Mouse (Mus musculus) megakaryocyte, embryonic 14.5 days (primary cell): Measurements from ENCODE around the gene Cfap221. TPM values are rescaled to one million over a fixed set of nuclear protein-coding genes. Genes with fewer than 3 reads are reported as not detected.
A peak's percentile ranks its signal among the peaks of the same experiment; 100 is the strongest.

Experiments
- H3K27me3 ChIP-seq: replicated peaks from 2 replicates; pipeline ENCODE3; 2012; ENCODE audit warnings: inconsistent platforms
- H3K36me3 ChIP-seq: replicated peaks from 2 replicates; pipeline ENCODE3; 2012; ENCODE audit warnings: low read length, inconsistent platforms, mixed read lengths
- H3K4me1 ChIP-seq: 2 replicates; pipeline ENCODE4 v1.6.1; 2012; ENCODE audit warnings: inconsistent platforms
- H3K4me3 ChIP-seq: replicated peaks from 2 replicates; pipeline ENCODE3; 2012; ENCODE audit warnings: moderate library complexity, mild to moderate bottlenecking, inconsistent platforms
- H3K9me3 ChIP-seq: 2 replicates; pipeline ENCODE4 v1.6.1; 2012; ENCODE audit warnings: inconsistent platforms
- FLI1 ChIP-seq: IDR thresholded peaks from 2 replicates; pipeline ENCODE4 v1.6.1; 2012; ENCODE audit warnings: low read length, inconsistent platforms, mixed read lengths
- GATA1 ChIP-seq: IDR thresholded peaks from 3 replicates; pipeline ENCODE4 v1.6.1; 2012; ENCODE audit warnings: mixed read lengths, low read length, inconsistent platforms, borderline replicate concordance
- polyA plus RNA-seq: library from polyadenylated mRNA; stranded (reverse); fragments of >175 nt; gene quantifications from 2 replicates; pipeline ENCODE4 v1.2.3, GENCODE M21; 2012; ENCODE audit warnings: low replicate concordance; ENCODE audit not compliant: insufficient read depth

The Cfap221 gene
- not detected in 2 replicates for polyA plus RNA-seq

DNA sequence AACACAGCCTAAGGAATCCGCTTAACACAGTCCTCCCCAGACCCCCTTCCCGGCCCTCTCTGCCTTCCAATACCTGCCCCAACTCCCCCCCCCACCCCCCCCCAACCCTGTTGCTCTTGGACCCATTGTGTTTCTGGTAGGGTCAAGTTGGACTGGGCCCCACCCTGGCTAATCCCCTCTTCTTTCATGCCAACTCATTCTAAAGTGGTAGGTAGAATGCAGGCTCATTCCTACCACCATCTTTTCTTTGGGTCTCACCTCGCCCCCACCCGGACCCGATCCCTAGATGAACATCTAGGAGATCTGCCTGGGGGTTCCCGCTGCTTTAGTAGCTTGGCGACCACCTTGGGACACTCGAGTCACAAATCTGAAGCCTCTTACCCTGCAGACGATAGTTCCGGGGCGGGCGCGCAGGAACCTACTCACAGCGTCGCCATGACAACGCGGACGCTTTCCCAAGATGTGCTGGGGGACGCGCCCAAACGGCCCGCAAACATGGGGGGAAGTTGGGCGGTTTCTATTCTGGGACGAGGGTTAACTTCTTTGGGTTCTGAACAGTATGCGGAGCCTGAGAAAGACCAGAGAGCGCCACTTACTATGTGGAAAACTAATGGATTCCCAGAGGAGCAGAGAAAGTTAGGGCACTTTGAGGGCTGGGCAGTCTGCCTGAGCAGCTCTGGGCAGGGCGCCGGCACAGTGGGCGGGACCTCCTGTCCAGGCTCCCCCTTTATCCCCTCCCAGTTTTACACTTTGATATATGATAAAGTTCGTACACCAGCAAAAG lies at the start of gene Cfap221:
Cfap221 (minus strand) TSS at position 437 of the 784 bp plus-strand sequence.
- TF ChIP-seq FLI1 (no peak), GATA1 (no peak)
- Histone ChIP-seq H3K4me3 (peak within 1 kb of the TSS; percentile 89), H3K27me3 (peaks cover 30% of the 10 kb centered on the region), H3K9me3 (peaks cover 4% of the 10 kb centered on the region; the same call in 1 of the 2 replicates), H3K36me3 (no peaks in the 10 kb centered on the region), H3K4me1 (peaks cover 9% of the 10 kb centered on the region)

DNA sequence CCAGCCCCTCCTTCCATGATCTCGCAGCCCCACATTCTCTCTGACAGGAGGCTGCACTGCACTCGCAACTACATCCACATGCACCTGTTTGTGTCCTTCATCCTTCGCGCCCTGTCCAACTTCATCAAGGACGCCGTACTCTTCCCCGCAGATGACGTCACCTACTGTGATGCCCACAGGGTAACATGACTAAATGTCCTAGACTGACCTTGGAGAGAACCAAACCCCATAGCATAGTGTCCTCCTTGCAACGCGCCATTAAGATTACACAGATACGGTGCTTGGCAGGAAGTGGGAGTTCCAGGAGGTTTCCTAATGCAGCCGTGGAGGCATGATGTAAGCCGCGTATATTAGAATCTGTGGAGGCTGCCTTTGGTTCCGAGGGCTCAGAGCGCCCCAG lies 47.5 kb upstream of the Cfap221 start:
- Histone ChIP-seq H3K36me3 (no peaks in the 10 kb centered on the region), H3K4me1 (peaks cover 3% of the 10 kb centered on the region; the same call in 1 of the 2 replicates), H3K27me3 (peaks cover 16% of the 10 kb centered on the region), H3K4me3 (no peak overlapping the region), H3K9me3 (no peaks in the 10 kb centered on the region)
- TF ChIP-seq GATA1 (no peak), FLI1 (no peak)

DNA sequence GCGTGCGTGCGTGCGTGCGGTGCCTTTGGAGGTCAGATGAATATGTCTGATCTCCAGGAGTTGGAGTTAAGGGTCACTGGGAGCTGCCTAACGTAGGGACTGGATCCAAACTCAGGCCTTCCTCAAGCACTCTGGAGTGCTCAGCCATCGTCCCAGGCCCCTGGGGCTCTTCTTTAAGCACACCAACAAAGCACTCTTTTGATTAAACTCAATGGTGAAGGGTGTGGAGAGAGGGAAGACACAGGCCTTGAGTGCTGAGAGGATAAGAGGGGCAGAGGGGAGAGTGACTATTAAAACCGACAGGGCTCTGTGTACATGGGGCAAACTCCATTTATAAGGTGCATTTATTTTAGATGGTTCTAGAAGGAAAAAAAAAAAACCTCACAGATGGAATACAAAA lies 45.4 kb upstream of the Cfap221 start:
- Histone ChIP-seq H3K4me1 (peaks cover 15% of the 10 kb centered on the region), H3K9me3 (no peaks in the 10 kb centered on the region), H3K27me3 (peaks cover 17% of the 10 kb centered on the region), H3K4me3 (no peak overlapping the region), H3K36me3 (no peaks in the 10 kb centered on the region)
- no peak for TF ChIP-seq FLI1

DNA sequence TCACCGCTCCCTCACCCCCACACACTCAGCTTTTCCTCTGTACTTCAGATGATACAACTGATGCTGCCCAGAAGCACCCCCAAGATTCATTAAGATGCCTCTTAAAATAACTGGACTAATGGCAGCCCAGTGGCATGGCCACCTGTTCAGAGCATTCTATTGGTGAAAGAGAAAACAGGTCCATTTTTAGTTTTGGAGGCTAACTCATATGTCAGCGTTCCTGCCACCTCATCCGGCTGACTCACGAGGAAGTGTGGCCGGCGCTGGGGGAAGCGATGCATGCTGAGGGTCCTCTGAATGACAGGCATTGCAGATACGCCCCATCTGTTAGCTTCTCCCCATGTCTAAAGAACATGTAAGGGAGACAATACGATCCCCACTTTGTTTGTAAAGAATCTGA lies 41.6 kb upstream of the Cfap221 start:
- peak overlapping the region; percentile 50 for H3K4me3 ChIP-seq
- H3K36me3 ChIP-seq: no peaks in the 10 kb centered on the region
- H3K9me3 ChIP-seq: no peaks in the 10 kb centered on the region
- peaks cover 20% of the 10 kb centered on the region for H3K27me3 ChIP-seq
- no peak for TF ChIP-seq GATA1
- no peak for TF ChIP-seq FLI1
- peaks cover 38% of the 10 kb centered on the region for H3K4me1 ChIP-seq

DNA sequence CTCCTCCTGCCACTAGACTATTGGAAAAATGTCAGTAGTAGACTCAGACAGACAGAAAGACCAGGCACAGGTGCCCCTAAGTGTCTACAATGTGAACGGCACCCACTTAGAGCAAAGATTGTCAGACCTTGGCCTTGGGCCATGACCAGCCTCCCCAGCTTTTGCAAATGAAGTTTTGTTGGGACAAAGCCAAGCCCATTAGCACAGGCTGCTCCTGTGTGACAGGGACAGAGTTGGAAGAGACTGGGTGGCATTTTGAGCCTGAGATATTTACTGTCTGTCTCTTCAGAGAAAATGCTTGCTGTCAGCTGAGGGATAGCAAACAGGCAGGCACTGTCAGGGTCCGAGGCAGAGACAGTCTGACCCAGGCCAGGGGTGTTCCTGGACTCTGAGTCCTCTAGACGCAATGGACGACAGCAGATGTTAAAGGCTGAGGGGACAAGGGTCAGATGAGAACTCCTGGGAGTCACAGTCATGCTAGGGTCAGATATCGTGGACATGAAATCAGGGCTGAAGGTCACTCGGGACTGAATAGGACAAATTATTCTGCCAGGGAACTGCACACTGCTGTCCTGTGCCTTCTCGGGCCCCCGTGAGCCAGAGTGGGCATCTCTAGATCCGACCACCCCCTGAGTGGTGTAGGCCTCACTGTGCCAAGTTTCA lies 40.1 kb upstream of the Cfap221 start:
- Histone ChIP-seq H3K4me1 (peaks cover 48% of the 10 kb centered on the region), H3K4me3 (no peak overlapping the region), H3K27me3 (peaks cover 21% of the 10 kb centered on the region), H3K9me3 (no peaks in the 10 kb centered on the region), H3K36me3 (no peaks in the 10 kb centered on the region)
- TF ChIP-seq FLI1 (no peak), GATA1 (no peak)

DNA sequence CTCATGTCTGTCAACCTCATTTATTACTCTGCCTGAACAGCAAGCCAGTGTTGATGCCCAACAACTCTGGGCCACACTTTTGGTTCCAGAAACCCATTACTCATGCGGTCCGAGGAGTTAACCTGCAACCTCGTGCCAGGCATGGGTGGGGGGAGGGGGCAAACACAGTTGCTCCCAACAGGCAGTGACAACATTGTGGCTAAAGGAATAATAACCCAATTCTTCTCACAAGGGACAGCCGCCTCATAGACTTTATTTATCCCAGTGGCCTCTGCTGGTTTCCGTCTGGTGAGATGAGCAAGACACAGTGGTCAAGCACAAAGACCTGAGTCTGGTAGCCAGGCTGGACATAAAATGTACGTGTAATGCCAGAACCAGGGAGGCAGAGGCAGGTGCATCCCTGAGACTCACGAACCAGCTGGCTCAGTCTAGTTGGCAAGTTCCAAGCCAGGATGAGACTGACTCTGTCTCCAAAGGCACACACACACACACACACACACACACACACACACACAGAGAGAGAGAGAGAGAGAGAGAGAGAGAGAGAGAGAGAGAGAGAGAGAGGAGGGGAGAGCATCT lies 38.5 kb upstream of the Cfap221 start:
- TF ChIP-seq GATA1 (no peak), FLI1 (no peak)
- no peaks in the 10 kb centered on the region for H3K9me3 ChIP-seq
- no peak overlapping the region for H3K4me3 ChIP-seq
- peaks cover 28% of the 10 kb centered on the region for H3K27me3 ChIP-seq
- peaks cover 48% of the 10 kb centered on the region for H3K4me1 ChIP-seq
- no peaks in the 10 kb centered on the region for H3K36me3 ChIP-seq

DNA sequence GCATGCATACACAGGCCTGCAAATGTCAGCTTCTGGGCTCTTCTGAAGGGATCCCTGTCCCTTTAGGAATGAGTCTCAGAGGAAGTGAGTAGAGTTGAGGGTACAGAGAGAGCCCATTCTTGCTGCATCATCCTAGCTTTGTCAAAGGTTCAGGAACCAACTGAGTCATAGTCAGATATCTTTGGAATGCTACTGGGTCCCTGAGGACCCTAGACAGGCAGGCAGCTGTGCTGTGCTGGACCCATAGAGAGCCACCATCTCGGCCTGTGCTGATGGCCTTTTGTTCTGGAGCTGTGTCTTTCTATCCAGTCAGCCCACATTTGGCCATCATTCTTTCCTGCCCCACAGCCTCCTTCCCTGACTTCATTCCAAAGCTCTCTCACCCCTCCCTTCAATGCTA lies 37.8 kb upstream of the Cfap221 start:
- no peaks in the 10 kb centered on the region for H3K9me3 ChIP-seq
- peaks cover 31% of the 10 kb centered on the region for H3K27me3 ChIP-seq
- TF ChIP-seq FLI1 (no peak), GATA1 (no peak)
- peaks cover 48% of the 10 kb centered on the region for H3K4me1 ChIP-seq
- no peaks in the 10 kb centered on the region for H3K36me3 ChIP-seq
- H3K4me3 ChIP-seq: peak overlapping the region; percentile 18

DNA sequence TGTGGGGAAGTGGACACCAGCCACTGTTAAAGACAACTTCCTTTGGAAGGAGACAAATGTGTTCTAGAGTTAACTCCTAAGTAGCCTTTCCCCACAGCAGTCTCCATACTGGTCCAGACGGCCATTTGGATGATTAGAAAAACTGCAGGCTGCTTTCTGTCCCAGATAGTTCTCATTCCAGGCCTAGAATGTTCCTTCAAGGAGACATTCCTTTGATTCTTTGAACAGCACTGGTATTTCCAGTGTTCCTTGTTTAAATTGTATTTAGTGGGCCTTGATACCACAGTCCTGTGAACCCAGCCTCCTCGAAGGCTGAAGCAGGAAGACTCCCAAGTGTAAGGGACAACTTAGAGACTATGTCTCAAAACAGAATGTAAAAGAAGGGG lies 36.4 kb upstream of the Cfap221 start:
- Histone ChIP-seq H3K4me3 (no peak overlapping the region), H3K36me3 (no peaks in the 10 kb centered on the region), H3K4me1 (peaks cover 43% of the 10 kb centered on the region), H3K9me3 (no peaks in the 10 kb centered on the region), H3K27me3 (peaks cover 31% of the 10 kb centered on the region)
- TF ChIP-seq GATA1 (no peak), FLI1 (no peak)

DNA sequence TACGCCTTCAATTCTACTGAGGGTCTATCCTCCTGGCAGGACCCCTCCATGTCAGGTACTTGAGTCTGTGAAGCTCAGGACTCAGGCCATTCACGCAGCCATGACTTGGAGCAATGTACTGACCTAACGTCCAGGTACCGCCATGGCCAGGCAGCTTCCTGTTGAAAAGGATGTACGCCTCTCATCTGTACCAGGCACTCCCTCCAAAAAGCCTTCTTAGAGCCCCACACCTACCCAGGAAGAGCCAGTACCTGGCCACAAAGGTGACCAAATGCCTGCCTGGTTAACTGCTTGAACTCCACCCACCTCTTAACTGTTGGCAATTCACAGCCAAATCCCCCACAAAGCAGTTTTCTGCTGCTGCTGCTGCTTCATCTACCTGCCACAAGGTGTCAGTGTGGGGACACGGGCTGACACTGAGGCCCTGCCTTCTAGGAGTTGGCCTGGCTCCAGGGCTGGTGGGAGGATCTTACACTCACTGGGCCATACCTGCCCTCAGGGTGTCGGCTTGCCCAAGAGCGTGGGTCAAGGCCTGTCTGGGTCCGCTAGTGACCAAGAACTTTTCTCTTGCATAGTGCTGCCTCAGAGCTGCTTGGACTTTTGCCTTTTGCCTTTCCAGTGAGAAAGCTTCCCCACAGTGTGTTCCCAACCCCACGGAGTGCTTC lies 35.9 kb upstream of the Cfap221 start:
- TF ChIP-seq FLI1 (no peak), GATA1 (no peak)
- Histone ChIP-seq H3K4me1 (peaks cover 38% of the 10 kb centered on the region), H3K36me3 (no peaks in the 10 kb centered on the region), H3K27me3 (peaks cover 31% of the 10 kb centered on the region), H3K4me3 (peak overlapping the region; percentile 24), H3K9me3 (no peaks in the 10 kb centered on the region)
